Mouse (Mus musculus) cerebellum, postnatal 10 days (tissue): ENCODE measurements at regions not wholly inside any gene's neighbourhood (a gene's known extent, or its start where the extent isn't known, plus 50 kb on each side); places are given as distances from the start of the nearest gene placed in this dataset.

Source experiments
- DNase-seq, 2 experiments: peaks; one replicate each; pipeline ENCODE4 v3.0.0; 2021; ENCODE audit warnings: mixed read lengths in 2 of 2

DNA sequence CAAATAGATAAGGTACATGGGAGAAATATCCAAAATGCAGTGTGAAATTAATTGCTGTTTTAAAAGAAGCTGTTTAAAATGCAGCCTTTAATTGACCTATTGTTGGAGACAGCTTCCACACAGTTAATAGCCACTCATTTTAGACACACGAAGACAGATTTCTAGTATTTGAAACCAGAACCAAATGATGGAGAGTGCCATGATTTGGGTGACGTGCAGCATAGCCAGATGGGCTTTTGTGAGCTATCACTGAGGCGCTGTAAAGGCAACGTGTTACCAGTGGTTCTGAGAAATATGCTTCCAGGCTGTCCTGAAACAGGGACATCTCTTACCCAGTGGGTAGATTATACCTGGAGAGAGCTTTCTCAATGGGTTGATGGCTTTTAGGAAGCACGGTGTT, 594.4 kb upstream of the Cdh5 start:
- DNase-seq, result no peak

DNA sequence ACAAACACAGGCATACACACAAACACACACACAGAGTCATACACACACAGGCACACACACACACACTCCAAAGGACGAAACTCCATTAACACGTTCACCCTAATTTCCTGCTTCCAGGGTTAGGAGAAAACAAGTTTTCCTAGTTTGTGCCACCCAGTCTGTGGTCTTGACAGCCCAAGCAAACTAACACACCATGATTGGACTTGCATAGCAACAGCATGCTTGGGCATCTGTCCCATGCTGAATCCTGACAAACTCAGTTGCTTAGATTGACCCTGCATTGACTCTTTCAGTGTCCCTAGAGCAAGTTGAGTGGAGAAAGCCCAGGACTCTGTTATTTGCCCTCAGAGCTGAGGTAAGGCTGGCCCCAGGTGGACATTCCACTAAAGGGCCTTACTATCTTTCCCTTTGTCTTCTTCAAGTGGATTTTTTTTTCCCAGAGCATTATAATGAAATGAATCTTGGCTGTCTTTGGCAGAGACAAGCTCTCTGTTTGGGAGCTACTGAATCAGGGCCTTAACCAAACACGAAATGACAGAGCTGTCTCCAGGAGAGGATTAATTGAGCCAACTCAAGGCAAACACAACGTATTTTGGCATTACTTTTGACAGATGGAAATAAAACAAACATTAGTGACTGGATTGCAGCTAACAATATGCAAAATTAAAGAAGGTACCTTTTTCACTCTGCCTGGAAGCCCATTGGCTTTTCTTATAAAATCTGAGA, 581.1 kb upstream of the Cdh5 start:
- peak; percentile 19 to 24 for DNase-seq

GRCm38 (mm10) chr8:103530903-103531302, 570.5 kb upstream of the Cdh5 start:
- no peak for DNase-seq

GRCm38 (mm10) chr8:103534971-103535370, 566.5 kb upstream of the Cdh5 start:
- peak; percentile 92 to 93 for DNase-seq

DNA sequence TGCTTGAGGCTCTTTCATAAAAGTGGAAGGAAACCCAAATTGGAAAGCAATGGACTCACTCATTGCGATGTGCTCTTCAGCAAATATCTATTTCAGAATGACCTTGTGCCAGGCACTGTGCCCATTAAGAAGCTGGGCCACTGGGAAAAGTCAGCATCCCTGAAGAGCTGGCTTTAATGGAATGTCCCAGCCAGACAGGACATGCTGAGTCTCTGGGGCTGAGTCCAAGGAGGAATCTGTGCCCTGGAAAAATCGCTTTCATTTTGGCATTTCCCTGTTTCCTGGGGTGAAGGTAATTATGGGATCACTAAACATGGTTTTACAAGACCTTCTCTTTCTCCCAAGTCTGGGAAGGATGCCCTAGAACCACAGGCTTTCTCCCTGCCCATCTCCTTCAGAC, 564.6 kb upstream of the Cdh5 start:
- peak; percentile 88 to 91 for DNase-seq

DNA sequence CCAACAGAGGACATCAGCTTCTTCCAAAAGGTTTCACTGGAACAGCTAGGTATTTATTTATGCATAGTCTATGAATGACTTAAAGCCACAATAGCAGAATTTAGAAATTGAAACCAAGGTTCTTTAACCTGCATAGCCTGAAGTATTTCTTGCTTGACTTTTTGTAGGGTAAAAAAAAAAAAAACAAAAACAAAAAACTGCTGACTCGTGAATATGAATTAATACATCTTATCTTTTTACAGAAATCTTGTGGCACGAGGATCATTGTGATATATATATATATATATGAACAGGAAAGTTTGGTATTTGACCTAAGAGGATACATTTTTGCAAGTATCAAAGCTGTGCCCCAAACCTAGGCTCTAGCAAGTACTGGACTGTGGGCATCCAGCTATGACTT, 559.5 kb upstream of the Cdh5 start:
- no peak for DNase-seq

GRCm38 (mm10) chr8:103551916-103552535, 549.4 kb upstream of the Cdh5 start:
- DNase-seq, result peak; percentile 74 to 77

DNA sequence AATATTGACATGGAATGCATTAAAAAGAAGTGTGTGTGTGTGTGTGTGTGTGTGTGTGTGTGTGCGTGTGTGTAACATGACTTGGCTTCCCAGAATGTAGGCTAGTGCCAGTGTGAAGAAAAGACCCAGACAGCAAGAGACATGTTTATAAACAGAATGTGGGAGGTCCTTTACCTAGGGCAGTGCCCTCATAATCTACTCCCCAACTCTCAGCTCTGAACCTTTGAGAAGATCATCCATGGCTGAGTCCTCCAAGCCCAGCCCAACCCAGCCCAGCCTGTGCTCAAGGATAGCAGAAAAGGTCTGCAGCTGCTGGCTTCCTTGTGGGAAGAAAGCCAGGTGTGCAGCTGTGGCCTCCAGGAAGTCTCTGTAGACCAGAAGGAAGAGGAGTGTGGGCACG, 539.8 kb upstream of the Cdh5 start:
- no peak for DNase-seq

GRCm38 (mm10) chr8:103570864-103571425, 530.5 kb upstream of the Cdh5 start:
- peak in 1 of 2 experiments; percentile 26 for DNase-seq

DNA sequence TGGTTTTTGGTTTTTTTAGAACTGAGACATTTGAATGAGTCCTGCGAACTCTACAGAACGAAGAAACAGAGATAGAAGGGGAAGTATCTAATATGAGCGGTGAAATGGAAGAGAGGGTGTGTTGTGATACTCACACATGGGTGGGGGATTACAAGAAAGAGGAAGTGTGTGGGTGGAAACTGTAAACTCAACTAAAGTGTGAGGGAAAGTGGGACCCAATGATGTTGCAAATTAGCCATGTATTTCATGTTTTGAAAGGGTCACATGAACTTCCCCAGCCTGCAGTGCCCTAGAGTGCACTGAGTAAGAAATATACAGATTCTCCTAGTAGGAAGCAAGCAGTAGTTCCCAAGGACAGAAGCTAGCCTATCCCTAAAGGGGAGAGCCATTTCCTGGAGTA, 524.3 kb upstream of the Cdh5 start:
- DNase-seq, result no peak

DNA sequence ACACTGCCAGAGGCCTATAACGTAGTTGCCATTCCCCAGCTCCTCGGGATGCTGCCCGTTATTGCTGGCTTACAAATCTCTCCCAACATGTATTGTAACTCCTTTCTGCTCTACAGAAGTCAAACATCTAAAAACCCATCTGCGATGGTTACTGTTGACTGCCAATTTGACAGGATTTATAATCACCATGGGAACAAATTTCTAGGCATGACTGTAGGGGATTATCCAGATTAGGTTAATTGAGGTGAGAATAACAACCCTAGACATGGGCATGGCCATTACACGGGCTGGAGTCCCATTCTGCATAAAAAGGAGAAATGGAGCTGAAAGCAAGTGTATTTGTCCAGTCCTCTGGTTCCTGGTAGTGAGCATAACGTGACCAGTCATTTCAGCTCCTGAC, 523.4 kb upstream of the Cdh5 start:
- DNase-seq, result peak; percentile 14 to 15

GRCm38 (mm10) chr8:103608291-103608690, 493.1 kb upstream of the Cdh5 start:
- DNase-seq, result no peak

GRCm38 (mm10) chr8:103623781-103624434, 477.5 kb upstream of the Cdh5 start:
- peak; percentile 89 to 93 for DNase-seq

DNA sequence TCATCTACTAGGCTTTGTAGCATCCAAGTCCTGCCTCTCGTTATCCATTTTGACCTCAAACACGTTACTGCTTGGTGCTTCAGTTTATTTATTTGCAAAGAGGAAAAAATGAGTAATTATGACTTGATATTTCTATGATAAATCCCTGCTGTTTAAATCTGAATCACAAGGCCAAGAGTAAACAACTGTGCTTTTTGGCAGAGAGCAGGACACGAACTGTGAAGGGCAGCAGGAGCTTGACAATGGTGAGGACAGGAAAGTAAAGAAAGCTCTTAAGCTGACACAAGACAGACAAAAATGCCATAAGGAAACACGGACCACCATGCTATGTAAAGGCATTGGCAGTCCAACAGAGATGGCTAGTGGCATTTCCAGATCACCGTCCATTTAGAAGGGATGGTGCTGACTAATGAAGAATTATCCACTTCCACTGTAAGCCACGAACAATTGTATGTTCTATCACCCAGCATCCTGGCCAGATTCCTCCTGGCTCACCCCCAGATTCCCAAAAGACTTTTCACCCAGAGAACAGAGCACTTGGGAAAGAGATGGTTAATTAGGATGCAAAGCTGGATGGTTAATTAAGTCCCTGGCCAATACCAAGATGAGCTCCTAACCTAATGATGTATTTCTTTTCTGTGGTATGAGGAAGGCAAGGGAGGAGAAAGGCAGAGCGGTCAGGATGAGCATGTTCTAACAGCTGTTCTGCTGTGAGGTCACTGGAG, 476.1 kb upstream of the Cdh5 start:
- DNase-seq, result peak; percentile 26 to 51

DNA sequence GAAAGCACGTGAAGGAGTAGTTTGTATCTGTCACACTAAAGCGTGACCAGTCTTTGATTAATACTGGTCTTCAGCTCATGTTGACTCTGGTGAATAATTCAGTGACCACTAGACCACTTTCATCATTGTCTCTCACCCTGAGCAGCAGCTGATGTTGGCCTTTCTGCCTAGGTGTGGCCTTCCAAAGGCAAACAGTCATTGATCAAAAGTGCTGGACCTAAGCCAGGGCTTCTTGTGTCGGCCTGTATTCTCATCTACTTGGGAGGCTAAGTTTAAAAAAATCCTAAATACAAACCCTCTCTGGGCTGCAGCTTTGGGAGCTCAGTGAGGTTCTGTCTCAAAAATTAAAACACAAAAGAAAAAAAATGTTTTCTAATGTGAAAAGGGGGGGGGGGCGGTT, 475.0 kb upstream of the Cdh5 start:
- DNase-seq, result peak in 1 of 2 experiments; percentile 15

GRCm38 (mm10) chr8:103632543-103632942, 468.9 kb upstream of the Cdh5 start:
- no peak for DNase-seq

GRCm38 (mm10) chr8:103634951-103635350, 466.5 kb upstream of the Cdh5 start:
- DNase-seq, result no peak

GRCm38 (mm10) chr8:103643621-103644020, 457.8 kb upstream of the Cdh5 start:
- DNase-seq, result no peak

- peak; percentile 77 to 80 for DNase-seq
These were observed 457.3 kb upstream of the Cdh5 start for GRCm38 (mm10) chr8:103644106-103644505.

- no peak for DNase-seq
These were observed 456.6 kb upstream of the Cdh5 start for GRCm38 (mm10) chr8:103644845-103645244.

DNA sequence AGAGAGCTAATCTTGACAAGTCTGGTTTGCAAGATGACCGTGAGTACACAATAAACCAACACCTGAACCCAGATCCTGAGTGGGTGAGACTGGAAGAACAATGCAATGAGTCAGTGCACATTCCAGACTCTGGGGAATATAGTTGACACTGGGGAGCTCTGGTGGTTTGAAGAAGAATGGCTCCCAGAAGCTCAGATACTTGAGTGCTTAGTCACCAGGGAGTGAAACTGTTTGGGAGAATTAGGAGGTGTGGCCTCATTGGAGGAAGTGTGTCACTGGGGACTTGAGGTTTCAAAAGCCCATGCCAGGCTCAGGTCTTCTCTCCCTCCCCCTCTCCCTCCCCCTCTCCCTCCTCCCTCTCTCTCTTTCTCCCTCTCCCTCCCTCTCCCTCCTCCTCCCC, 436.6 kb upstream of the Cdh5 start:
- DNase-seq, result no peak

DNA sequence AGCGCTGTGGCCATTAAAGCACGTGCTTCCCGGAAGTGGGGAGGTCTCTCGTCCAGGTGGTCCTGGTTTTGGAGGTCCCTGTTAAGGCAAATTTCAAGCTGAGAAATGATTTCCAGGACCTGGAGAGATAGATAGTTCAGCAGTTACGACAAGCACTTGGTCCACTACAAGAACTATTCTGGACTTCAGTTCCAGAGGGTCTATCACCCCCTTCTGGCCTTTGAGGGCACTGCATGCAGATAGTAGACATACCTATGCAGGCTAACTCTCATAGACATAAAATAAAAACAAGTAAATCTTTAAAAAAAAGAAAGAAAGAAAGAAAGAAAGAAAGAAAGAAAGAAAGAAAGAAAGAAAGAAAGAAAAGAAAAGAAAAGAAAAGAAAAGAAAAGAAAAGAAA, 415.2 kb upstream of the Cdh5 start:
- DNase-seq, result peak; percentile 21 to 25

- no peak for DNase-seq
These were observed 411.0 kb upstream of the Cdh5 start for GRCm38 (mm10) chr8:103690438-103690837.
